Mouse (Mus musculus) skeletal muscle tissue, adult 2 months (tissue): ENCODE measurements around the gene Gmnn.

ENCODE experiments used
- DNase-seq: peaks from one replicate; pipeline ENCODE4 v3.0.0-alpha.2; 2012; ENCODE audit warnings: low read depth, low spot score

Gene Gmnn

GRCm38 (mm10) chr13:24709656-24710396, 51.9 kb downstream of the Gmnn start:
- no peak for DNase-seq

- no peak for DNase-seq
Observed at GRCm38 (mm10) chr13:24702128-24702527, 59.6 kb downstream of the Gmnn start.
